Mouse (Mus musculus): ENCODE measurements around the gene Cwc27. TPM values are rescaled to one million over a fixed set of nuclear protein-coding genes. Genes with fewer than 3 reads are reported as not detected.

Gene Cwc27
- 10 to 100 TPM; 13.9 to 18.2 TPM for total RNA-seq (2023)

GRCm38 (mm10) chr13:104816635-104817571, at the start of gene Cwc27:
Gene Cwc27, minus strand, starts transcription at chr13:104817142.

DNA sequence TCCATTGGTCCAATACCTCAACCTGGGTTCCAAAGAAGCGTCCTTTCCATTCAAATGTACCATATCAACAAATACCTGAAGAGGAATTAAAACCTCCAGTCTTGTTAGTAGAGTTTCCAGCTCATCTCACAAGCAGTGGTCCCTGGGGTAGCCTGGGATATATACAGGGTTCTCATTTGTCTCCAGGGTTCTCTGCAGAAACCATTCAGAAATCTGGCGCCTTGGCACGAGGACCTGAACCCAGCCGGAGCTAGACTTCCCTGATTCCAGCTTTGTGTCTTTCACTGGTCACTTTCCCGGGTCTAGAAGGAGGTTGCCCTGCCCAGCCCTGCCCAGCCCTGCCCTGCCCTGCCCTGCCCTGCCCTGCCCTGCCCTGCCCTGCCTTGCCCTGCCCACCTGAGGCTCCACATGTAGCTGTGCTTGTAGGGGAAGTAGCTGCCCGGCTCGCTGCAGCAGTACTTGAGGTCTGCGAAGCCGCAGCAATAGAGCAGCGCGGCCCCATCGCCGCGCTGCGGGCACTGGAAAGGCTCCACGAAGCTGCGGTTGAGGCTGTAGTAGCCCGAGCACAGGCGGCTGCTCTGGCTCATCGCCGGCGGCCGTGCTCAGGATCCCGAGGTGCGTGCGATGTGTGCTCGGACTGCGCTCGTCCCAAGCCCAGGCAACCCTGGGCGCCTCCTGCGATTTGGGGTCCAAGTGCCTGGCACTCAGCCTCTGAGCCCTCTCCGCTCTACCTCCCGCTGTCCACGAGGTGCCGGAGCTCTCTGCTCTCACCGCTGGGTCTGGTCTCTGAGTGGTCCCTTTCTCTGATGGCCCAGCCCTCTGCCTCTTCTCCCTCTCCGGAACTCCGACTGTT, 46.4 kb upstream of the Cwc27 start, which contains the start of gene Shisal2b:
Gene Shisal2b (minus strand): TSS at position 767 of the 853 bp plus-strand sequence.

DNA sequence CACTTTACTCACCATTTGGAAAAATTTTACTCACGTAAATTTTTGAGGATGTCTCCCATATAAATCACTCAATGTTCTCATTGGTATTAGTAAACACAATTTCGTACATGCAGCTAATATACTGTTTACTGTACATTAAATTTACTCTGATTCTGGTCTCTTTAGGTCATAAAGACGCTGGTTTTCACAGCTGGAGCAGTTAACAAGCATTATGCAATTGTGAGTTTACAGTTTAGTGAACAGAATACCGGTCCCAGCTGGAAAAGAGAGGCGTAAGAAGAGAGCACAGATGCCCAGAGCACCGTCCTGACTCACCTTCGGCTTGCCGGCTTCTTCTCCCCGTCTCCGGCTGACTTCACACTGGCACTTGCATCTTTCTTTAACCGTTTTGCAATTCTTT, 24.8 kb downstream of the Cwc27 start, which contains the start of gene Srek1ip1:
Gene Srek1ip1 (plus strand): TSS at position 301 of the 400 bp plus-strand sequence.

Other genes with a start within 250 kb of the Cwc27 start
- 10 to 100 TPM; 12.2 to 14.2 TPM for gene Srek1ip1, start 24.7 kb downstream of the Cwc27 start, total RNA-seq (2023)
- gene Shisal2b, start 46.8 kb upstream of the Cwc27 start, total RNA-seq (2023), result not detected
- gene Rgs7bp, start 237.8 kb upstream of the Cwc27 start, total RNA-seq (2023), result under 1 TPM; 0.04 to 0.07 TPM

Data from neutrophil, adult 59 days (primary cell).